Mouse (Mus musculus) bone marrow, adult 2 months (tissue): Measurements from ENCODE around the gene Cpxm1. TPM values are rescaled to one million over a fixed set of nuclear protein-coding genes. Genes with fewer than 3 reads are reported as not detected.
"Not testable (repeated sequence)": the region's sequence is repeated elsewhere in the genome, so short reads cannot be mapped to it uniquely, and the experiment has no call there.

ENCODE experiments used
- H3K27ac ChIP-seq: fragments of 200-500 bp; 2 replicates; pipeline ENCODE4 v1.5.1; 2012; ENCODE audit warnings: low read depth, mild to moderate bottlenecking, control low read depth, inconsistent platforms, low read length; ENCODE audit not compliant: control insufficient read depth, poor library complexity, insufficient read depth
- H3K4me1 ChIP-seq: fragments of 200-500 bp; 2 replicates; pipeline ENCODE4 v1.6.1; 2011; ENCODE audit warnings: low read length; ENCODE audit not compliant: control insufficient read depth, insufficient read depth
- H3K4me3 ChIP-seq: fragments of 200-500 bp; replicated peaks from 2 replicates; pipeline ENCODE3; 2011; ENCODE audit warnings: mild to moderate bottlenecking, low read depth, low read length, control low read depth; ENCODE audit not compliant: control insufficient read depth
- CTCF ChIP-seq: fragments of 200-500 bp; IDR thresholded peaks from 2 replicates; pipeline ENCODE4 v1.5.1; 2011; ENCODE audit warnings: low read length, control low read depth; ENCODE audit not compliant: control insufficient read depth, insufficient read depth
- POLR2A ChIP-seq: fragments of 200-500 bp; IDR thresholded peaks from 2 replicates; pipeline ENCODE4 v1.6.1; 2011; ENCODE audit warnings: low read depth, mild to moderate bottlenecking, control low read depth, low read length, borderline replicate concordance; ENCODE audit not compliant: control insufficient read depth
- WGBS: fragments of 180-500 bp; shearing (Covaris S2); methylation state at CpG from one replicate; pipeline ENCODE4 v1.1.7; 2018; 5-methylcytosine and 5-hydroxymethylcytosine counted together
- polyA plus RNA-seq: library from polyadenylated mRNA; stranded (reverse); fragments of >200 nt; gene quantifications from 2 replicates; pipeline ENCODE4 v1.2.4, GENCODE M21; 2011; ENCODE audit warnings: low replicate concordance; ENCODE audit not compliant: missing spikeins, insufficient read depth, insufficient read length

Cpxm1 gene
- polyA plus RNA-seq, 1 experiment: 10.6 TPM

- TF ChIP-seq CTCF: no peak
- TF ChIP-seq POLR2A: no peak
- no peak overlapping the region for H3K27ac ChIP-seq
- no peak overlapping the region for H3K4me3 ChIP-seq
- H3K4me1 ChIP-seq: no peaks in the 10 kb centered on the region
- WGBS: 64% methylated on average over 11 of the region's 11 CpGs
Measured at GRCm38 (mm10) chr2:130390993-130391625, 6.3 kb downstream of the Cpxm1 start.

- Histone ChIP-seq H3K27ac (no peak overlapping the region), H3K4me3 (no peak overlapping the region), H3K4me1 (no peaks in the 10 kb centered on the region)
- WGBS: 80% methylated on average over 2 of the region's 2 CpGs
- TF ChIP-seq POLR2A (no peak), CTCF (no peak)
Measured at GRCm38 (mm10) chr2:130388796-130389195, 8.6 kb downstream of the Cpxm1 start.

- no peak for TF ChIP-seq CTCF
- no peak for TF ChIP-seq POLR2A
- Histone ChIP-seq H3K27ac (no peak overlapping the region), H3K4me1 (no peaks in the 10 kb centered on the region), H3K4me3 (no peak overlapping the region)
- 71% methylated on average over 1 of the region's 1 CpGs for WGBS
Measured at GRCm38 (mm10) chr2:130386212-130386611, 11.2 kb downstream of the Cpxm1 start.

GRCm38 (mm10) chr2:130383895-130384294 lies 13.5 kb downstream of the Cpxm1 start:
- TF ChIP-seq POLR2A: no peak
- no peak overlapping the region for H3K27ac ChIP-seq
- H3K4me3 ChIP-seq: no peak overlapping the region
- no peaks in the 10 kb centered on the region for H3K4me1 ChIP-seq
- 66% methylated on average over 6 of the region's 6 CpGs for WGBS

GRCm38 (mm10) chr2:130383205-130383604 lies 14.2 kb downstream of the Cpxm1 start:
- 53% methylated on average over 3 of the region's 3 CpGs for WGBS

GRCm38 (mm10) chr2:130374951-130375350 lies 22.4 kb downstream of the Cpxm1 start:
- H3K4me3 ChIP-seq: no peak overlapping the region
- H3K27ac ChIP-seq: no peak overlapping the region
- WGBS: 64% methylated on average over 4 of the region's 4 CpGs
- TF ChIP-seq CTCF (no peak), POLR2A (no peak)
- H3K4me1 ChIP-seq: no peaks in the 10 kb centered on the region

More at GRCm38 (mm10) chr2:130383205-130383604, 14.2 kb downstream of the Cpxm1 start:
- no peak overlapping the region for H3K4me3 ChIP-seq
- no peak overlapping the region for H3K27ac ChIP-seq
- TF ChIP-seq POLR2A (no peak), CTCF (no peak)
- no peaks in the 10 kb centered on the region for H3K4me1 ChIP-seq

- not testable (repeated sequence) for H3K4me3 ChIP-seq, H3K4me1 ChIP-seq, H3K27ac ChIP-seq
- WGBS: 0% methylated on average over 1 of the region's 1 CpGs
Measured at GRCm38 (mm10) chr2:130373026-130373425, 24.3 kb downstream of the Cpxm1 start.

GRCm38 (mm10) chr2:130367386-130367785 lies 30.0 kb downstream of the Cpxm1 start:
- H3K4me1 ChIP-seq: no peaks in the 10 kb centered on the region
- no peak overlapping the region for H3K4me3 ChIP-seq
- no peak overlapping the region for H3K27ac ChIP-seq
- TF ChIP-seq CTCF (no peak), POLR2A (no peak)
- 53% methylated on average over 4 of the region's 4 CpGs for WGBS

- WGBS: 10% methylated on average over 30 of the region's 30 CpGs
- no peak overlapping the region for H3K4me3 ChIP-seq
Measured at GRCm38 (mm10) chr2:130365211-130366094, 31.9 kb downstream of the Cpxm1 start.

More at GRCm38 (mm10) chr2:130365211-130366094, 31.9 kb downstream of the Cpxm1 start:
- no peaks in the 10 kb centered on the region for H3K4me1 ChIP-seq
- H3K27ac ChIP-seq: no peak overlapping the region
- no peak for TF ChIP-seq POLR2A
- TF ChIP-seq CTCF: no peak
